Mouse (Mus musculus): Measurements from ENCODE around the gene Chst15. TPM values are rescaled to one million over a fixed set of nuclear protein-coding genes. Genes with fewer than 3 reads are reported as not detected.

The Chst15 gene
- polyA plus RNA-seq, 1 experiment from 2014 or later = 8.6 TPM

DNA sequence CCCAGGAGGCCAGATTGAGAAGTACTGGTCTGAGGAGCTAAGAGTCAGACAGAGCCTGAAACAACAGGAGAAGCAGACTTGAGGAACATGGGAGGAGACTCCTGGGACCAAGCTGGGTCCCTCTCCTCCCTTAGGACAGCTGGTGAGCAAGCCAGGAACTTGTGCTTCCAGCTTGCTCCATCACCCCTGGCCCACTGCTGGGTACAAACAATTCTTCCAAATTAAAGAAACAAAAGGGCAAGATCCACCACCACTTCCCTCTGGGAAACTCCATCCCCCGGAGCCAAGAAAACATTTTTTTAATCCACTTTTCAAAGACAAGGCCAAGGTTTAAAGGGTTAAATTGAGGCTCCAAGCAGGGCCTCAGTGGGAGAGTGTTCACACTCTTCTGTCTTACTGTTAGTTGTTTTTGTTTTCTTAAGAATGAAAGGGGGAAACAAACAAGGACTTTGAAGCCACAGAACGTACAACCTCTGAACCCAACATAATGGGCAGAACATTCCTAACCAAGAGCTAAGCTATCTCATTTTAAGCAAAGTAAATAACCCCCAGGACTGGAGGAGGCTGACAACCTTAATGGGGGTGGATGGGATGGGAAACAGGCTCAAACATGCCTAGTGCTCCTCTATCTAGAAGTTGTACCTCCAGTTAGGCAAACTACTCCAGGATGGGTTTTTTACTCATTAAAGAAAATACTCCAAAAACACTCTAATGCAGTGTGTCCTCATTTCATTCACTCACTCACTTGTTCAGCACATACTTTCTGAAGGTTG, 43.1 kb downstream of the Chst15 start:
- Histone ChIP-seq H3K9ac (ENCODE audit: low read depth, low read length) (no peak overlapping the region), H3K9me3 (replicated peaks; ENCODE audit: low read length) (no peaks in the 10 kb centered on the region), H3K27ac (no peak overlapping the region), H3K4me1 (replicated peaks; ENCODE audit: insufficient read depth, low read length) (no peaks in the 10 kb centered on the region), H3K27me3 (ENCODE audit: insufficient read depth, low read length) (no peaks in the 10 kb centered on the region), H3K36me3 (ENCODE audit: insufficient read depth, low read length) (peaks cover 10% of the 10 kb centered on the region), H3K4me2 (ENCODE audit: low read length) (no peak overlapping the region), H3K4me3 (replicated peaks; ENCODE audit: low read depth, low read length) (no peak overlapping the region)
- no peak for TF ChIP-seq CTCF (IDR thresholded peaks at IDR 0.05; ENCODE audit: low read depth)
- no peak for ATAC-seq (replicated peaks; ENCODE audit: low FRiP score, low read depth)
- WGBS = 63% methylated on average over 2 of the region's 2 CpGs
- DNase-seq (ENCODE audit: low spot score) = no peak

DNA sequence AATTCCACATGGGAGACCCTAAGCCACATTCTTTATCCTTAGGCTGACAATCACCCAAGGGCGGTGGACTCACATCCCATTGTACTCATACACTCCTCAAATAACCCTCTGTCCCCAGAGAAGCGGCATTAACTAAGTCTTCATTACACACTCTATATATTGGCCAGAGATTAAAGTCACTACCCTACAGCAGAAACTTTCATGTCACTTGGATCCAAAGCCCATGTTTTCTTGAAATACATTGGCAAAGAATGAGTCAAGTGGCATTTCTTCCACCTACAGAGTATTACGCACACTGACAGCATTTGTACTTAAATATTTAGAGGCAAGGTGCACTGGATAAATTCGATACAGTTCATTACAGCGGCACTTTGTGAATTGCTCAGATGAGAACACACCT, 44.0 kb downstream of the Chst15 start:
- no peak for TF ChIP-seq CTCF (IDR thresholded peaks at IDR 0.05; ENCODE audit: low read depth)
- WGBS = 96% methylated on average over 5 of the region's 5 CpGs
- no peaks in the 10 kb centered on the region for H3K9me3 ChIP-seq (replicated peaks; ENCODE audit: low read length)
- peaks cover 15% of the 10 kb centered on the region for H3K36me3 ChIP-seq (ENCODE audit: insufficient read depth, low read length)
- no peak for DNase-seq (ENCODE audit: low spot score)
- H3K4me2 ChIP-seq (ENCODE audit: low read length) = no peak overlapping the region
- H3K4me1 ChIP-seq (replicated peaks; ENCODE audit: insufficient read depth, low read length) = no peaks in the 10 kb centered on the region
- no peak overlapping the region for H3K4me3 ChIP-seq (replicated peaks; ENCODE audit: low read depth, low read length)
- H3K27ac ChIP-seq = no peak overlapping the region
- ATAC-seq (replicated peaks; ENCODE audit: low FRiP score, low read depth) = no peak
- H3K9ac ChIP-seq (ENCODE audit: low read depth, low read length) = no peak overlapping the region
- H3K27me3 ChIP-seq (ENCODE audit: insufficient read depth, low read length) = no peaks in the 10 kb centered on the region

DNA sequence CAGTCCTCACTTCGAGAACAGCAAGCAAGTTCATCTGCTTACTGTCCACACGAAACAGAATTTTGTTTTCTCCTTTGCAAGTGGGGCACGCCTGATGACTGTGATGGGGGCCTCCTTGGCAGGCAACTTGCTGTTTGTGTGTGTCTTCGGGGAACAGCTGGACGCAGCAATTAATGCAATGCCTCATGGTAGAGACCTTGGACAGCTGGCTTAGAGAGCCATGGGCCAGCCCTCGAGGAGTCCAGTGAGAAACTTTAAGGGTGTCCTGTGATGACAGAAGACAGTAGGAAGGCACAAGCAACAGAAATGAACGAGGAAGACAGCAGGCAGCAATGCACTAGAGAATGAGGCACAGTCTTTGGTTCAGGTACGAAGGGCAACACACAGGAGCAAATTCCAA, 46.7 kb downstream of the Chst15 start:
- Histone ChIP-seq H3K9me3 (replicated peaks; ENCODE audit: low read length) (no peaks in the 10 kb centered on the region), H3K4me1 (replicated peaks; ENCODE audit: insufficient read depth, low read length) (no peaks in the 10 kb centered on the region), H3K27ac (no peak overlapping the region), H3K4me2 (ENCODE audit: low read length) (no peak overlapping the region), H3K27me3 (ENCODE audit: insufficient read depth, low read length) (no peaks in the 10 kb centered on the region), H3K9ac (ENCODE audit: low read depth, low read length) (no peak overlapping the region), H3K4me3 (replicated peaks; ENCODE audit: low read depth, low read length) (no peak overlapping the region), H3K36me3 (ENCODE audit: insufficient read depth, low read length) (peaks cover 21% of the 10 kb centered on the region)
- 82% methylated on average over 8 of the region's 8 CpGs for WGBS
- ATAC-seq (replicated peaks; ENCODE audit: low FRiP score, low read depth) (no peak), DNase-seq (ENCODE audit: low spot score) (no peak)
- TF ChIP-seq CTCF (IDR thresholded peaks at IDR 0.05; ENCODE audit: low read depth) = no peak

DNA sequence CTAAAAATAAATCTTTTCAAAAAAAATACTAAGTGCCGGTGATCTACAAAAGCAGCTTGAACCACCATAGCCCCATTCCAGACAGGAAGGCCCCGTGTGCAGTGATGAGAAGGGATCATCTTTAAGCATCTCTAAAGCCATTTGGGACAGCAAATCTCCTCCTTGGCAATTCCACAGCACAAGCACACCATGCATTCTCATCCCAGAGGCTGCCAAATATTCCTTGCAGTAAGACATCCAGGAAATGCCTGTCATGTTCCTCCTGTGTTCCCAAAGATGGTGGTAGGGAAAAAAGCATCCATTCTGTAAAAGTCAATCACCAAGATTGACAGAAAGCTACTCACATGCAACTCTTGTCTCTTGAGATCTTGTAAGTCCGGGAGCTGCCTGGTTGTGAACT, 47.4 kb downstream of the Chst15 start:
- DNase-seq (ENCODE audit: low spot score) (no peak), ATAC-seq (replicated peaks; ENCODE audit: low FRiP score, low read depth) (no peak)
- no peak overlapping the region for H3K9ac ChIP-seq (ENCODE audit: low read depth, low read length)
- no peak overlapping the region for H3K27ac ChIP-seq
- no peaks in the 10 kb centered on the region for H3K27me3 ChIP-seq (ENCODE audit: insufficient read depth, low read length)
- no peak overlapping the region for H3K4me3 ChIP-seq (replicated peaks; ENCODE audit: low read depth, low read length)
- H3K36me3 ChIP-seq (ENCODE audit: insufficient read depth, low read length) = peaks cover 21% of the 10 kb centered on the region
- no peaks in the 10 kb centered on the region for H3K9me3 ChIP-seq (replicated peaks; ENCODE audit: low read length)
- H3K4me1 ChIP-seq (replicated peaks; ENCODE audit: insufficient read depth, low read length) = no peaks in the 10 kb centered on the region
- no peak overlapping the region for H3K4me2 ChIP-seq (ENCODE audit: low read length)
- 88% methylated on average over 3 of the region's 3 CpGs for WGBS
- no peak for TF ChIP-seq CTCF (IDR thresholded peaks at IDR 0.05; ENCODE audit: low read depth)

DNA sequence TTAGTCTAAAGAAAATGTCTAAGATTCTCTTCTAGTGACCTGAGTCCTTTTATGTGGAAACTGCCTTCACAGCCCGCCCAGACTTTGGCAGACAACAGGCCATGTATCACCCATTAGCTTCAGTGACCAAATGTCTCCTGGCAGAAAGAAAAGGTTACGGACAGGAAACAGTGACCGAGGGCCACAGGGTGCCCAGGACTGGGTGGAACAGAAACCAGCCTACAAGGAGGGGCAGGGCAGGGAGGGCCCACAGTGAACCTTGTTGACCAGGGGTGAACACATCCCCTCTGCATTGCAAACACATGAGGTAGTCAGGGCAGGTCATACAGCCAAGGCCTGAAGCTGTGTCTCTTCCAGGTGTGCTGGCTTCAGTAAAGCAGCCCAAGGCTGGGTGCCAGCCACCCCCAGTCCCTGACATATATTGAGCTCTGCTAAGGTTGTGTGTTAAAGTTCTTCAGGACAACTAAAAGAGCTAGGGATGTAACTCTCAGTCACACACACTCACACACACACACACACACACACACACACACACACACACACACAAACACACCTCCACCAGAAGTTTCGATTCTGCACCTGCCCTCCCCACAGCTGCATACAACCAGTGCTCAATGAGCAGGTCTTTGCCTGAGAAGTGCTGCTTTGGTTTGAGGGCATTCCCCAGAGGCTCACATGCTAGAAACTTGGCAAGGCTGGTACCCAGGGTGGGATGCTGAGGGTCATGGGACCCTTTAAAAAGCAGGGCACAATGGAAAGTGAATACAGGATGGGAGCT, 49.1 kb downstream of the Chst15 start:
- Histone ChIP-seq H3K4me3 (replicated peaks; ENCODE audit: low read depth, low read length) (no peak overlapping the region), H3K27ac (no peak overlapping the region), H3K4me1 (replicated peaks; ENCODE audit: insufficient read depth, low read length) (no peaks in the 10 kb centered on the region), H3K4me2 (ENCODE audit: low read length) (no peak overlapping the region), H3K36me3 (ENCODE audit: insufficient read depth, low read length) (peaks cover 21% of the 10 kb centered on the region), H3K9me3 (replicated peaks; ENCODE audit: low read length) (no peaks in the 10 kb centered on the region), H3K9ac (ENCODE audit: low read depth, low read length) (no peak overlapping the region), H3K27me3 (ENCODE audit: insufficient read depth, low read length) (no peaks in the 10 kb centered on the region)
- ATAC-seq (replicated peaks; ENCODE audit: low FRiP score, low read depth) (no peak), DNase-seq (ENCODE audit: low spot score) (no peak)
- no peak for TF ChIP-seq CTCF (IDR thresholded peaks at IDR 0.05; ENCODE audit: low read depth)
- WGBS = 74% methylated on average over 4 of the region's 4 CpGs

DNA sequence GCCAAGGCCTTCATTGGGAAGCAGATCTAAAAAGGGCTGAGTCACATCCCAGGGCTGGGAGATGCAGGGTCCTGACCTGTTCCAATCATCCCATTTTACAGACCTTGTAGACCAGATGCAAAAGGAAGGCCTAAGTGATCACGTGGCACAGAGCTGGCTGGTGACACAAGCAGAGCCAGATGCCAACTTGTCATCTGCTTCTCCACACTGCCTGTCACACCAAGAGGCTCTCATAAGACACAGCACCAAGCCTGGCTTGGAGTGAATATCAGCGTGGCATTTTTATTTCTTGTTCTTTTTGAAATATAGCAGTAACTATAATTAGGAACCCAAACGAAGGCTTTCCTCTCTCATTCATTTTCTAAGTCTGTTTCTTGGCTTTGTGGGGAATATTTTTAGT, 52.3 kb downstream of the Chst15 start:
- Histone ChIP-seq H3K9me3 (replicated peaks; ENCODE audit: low read length) (no peaks in the 10 kb centered on the region), H3K27me3 (ENCODE audit: insufficient read depth, low read length) (no peaks in the 10 kb centered on the region), H3K4me2 (ENCODE audit: low read length) (no peak overlapping the region), H3K4me1 (replicated peaks; ENCODE audit: insufficient read depth, low read length) (no peaks in the 10 kb centered on the region), H3K27ac (no peak overlapping the region), H3K36me3 (ENCODE audit: insufficient read depth, low read length) (peaks cover 14% of the 10 kb centered on the region), H3K9ac (ENCODE audit: low read depth, low read length) (no peak overlapping the region), H3K4me3 (replicated peaks; ENCODE audit: low read depth, low read length) (no peak overlapping the region)
- WGBS = 65% methylated on average over 3 of the region's 3 CpGs
- ATAC-seq (replicated peaks; ENCODE audit: low FRiP score, low read depth) (no peak), DNase-seq (ENCODE audit: low spot score) (no peak)
- no peak for TF ChIP-seq CTCF (IDR thresholded peaks at IDR 0.05; ENCODE audit: low read depth)

Data from kidney, postnatal 0 days (tissue).